Mouse (Mus musculus) central nervous system, embryonic 14 days (tissue): ENCODE results near the gene Tnfrsf8. TPM values are rescaled to one million over a fixed set of nuclear protein-coding genes. Genes with fewer than 3 reads are reported as not detected.

Experiments
- polyA plus RNA-seq: library from polyadenylated mRNA; depleted of rRNA; stranded (reverse); fragments of >200 nt; gene quantifications from 2 replicates; pipeline ENCODE4 v1.2.3, GENCODE M21; 2012; rRNA removed

Gene Tnfrsf8
- polyA plus RNA-seq, result 0.22 and 0.23 TPM in 2 replicates

DNA sequence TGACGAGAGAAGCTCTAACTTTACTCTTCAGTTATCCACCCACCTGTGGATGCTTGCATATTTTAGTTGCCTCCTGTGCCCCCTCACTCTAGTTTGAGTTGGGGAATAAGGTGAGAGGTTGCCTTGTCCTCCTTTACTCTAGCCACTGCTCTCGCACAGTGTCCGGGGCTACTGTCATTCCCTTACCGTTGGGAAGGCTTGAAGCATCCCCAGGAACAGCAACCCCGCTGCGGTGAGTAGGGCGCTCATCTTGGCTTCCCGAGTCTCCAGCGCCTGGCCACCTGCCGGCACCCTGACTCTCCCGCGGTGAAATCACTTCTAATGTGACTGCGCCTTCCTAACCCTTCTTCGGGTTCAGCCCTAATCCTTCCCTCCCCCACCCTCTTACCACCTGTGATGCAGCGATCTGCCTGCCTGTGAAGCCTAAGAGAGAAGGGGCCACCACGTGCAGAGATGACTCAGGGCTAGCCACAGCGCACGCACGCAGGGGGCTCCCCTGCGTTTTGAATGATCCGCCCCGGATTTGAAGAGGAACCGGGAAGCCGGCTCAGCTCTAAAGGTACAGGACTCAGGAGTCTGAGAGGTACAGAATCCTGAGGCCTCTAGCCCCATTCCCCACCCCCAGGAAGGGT, at the start of gene Tnfrsf8:
TSS of gene Tnfrsf8 (minus strand) at position 329 of the 632 bp plus-strand sequence.

DNA sequence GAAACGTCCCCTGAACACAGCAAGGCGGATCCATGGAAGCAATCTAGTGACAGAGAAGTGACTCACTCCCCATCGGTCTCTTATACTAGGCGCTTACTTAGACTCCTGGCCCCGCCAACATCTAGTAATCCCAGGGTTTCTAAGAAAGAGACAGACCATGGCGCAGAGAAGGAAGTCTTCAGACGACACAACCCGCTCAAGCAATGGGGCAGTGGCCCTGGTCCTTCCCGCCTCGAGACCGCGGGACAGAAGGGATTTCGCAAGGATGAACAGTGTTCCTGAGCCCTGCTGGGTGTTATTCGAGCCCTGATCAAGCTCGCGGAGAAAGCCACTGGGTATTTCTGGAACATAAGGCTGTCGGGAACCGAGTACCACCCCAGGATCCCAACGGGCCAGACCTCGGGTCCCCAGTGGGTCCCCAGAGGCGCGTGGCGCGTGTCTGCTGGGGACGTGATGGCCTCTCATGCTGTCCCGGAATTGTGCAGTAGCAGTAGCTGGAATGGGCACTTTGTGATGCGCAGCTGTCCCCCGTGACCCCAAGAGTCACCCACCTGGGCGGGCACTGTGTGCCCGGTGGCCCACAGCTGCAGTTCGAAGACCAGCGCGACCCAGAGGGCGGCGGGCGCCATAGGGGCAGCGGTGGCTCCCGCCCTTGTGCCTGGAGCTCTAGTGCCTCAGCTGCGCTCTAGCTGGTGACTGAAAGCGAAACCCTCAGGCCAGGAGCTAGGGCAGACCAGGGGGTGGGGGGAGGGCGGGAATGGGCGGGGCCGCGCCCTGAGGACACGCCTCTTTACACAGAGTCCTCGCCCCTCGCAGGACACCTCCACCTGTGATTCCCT, 68.6 kb downstream of the Tnfrsf8 start, which contains the start of gene Tnfrsf1b:
TSS of gene Tnfrsf1b (minus strand) at position 698 of the 839 bp plus-strand sequence.

Other genes with a start within 250 kb of the Tnfrsf8 start
- gene Vps13d, start 120.2 kb downstream of the Tnfrsf8 start, polyA plus RNA-seq, result 24.3 and 27.1 TPM in 2 replicates
- 2.6 TPM in 2 replicates for gene Tnfrsf1b, start 68.3 kb downstream of the Tnfrsf8 start, polyA plus RNA-seq
- 0.02 and 0.19 TPM in 2 replicates for gene Zfp990, start 195.6 kb upstream of the Tnfrsf8 start, polyA plus RNA-seq